Mouse (Mus musculus) liver, embryonic 14.5 days (tissue): ENCODE measurements around the gene Mettl21e. TPM values are rescaled to one million over a fixed set of nuclear protein-coding genes. Genes with fewer than 3 reads are reported as not detected.

ENCODE experiments used
- ATAC-seq: fragments of 200-750 bp; cut with Nextera tagmentation; 2 replicates; pipeline ENCODE4 v1.8.0; 2017; ENCODE audit warnings: moderate number of reproducible peaks, mild to moderate bottlenecking, moderate library complexity; ENCODE audit not compliant: insufficient read depth
- DNase-seq, 3 experiments: peaks; one replicate each; pipeline ENCODE4 v3.0.0-alpha.2; 2012 to 2013; ENCODE audit warnings: low read depth in 3 of 3, low spot score in 3 of 3
- H3K27ac ChIP-seq: fragments of 300-500 bp; sonication (generic); 2 replicates; pipeline ENCODE4 v1.5.1; 2014; ENCODE audit warnings: moderate library complexity, mild to moderate bottlenecking, control low read depth, inconsistent platforms
- H3K27me3 ChIP-seq: fragments of 300-500 bp; sonication (generic); 2 replicates; pipeline ENCODE4 v1.6.1; 2014; ENCODE audit warnings: mild to moderate bottlenecking, low read length, moderate library complexity; ENCODE audit not compliant: control insufficient read depth, insufficient read depth
- H3K36me3 ChIP-seq: fragments of 300-500 bp; sonication (generic); replicated peaks from 2 replicates; pipeline ENCODE4 v1.6.1; 2014; ENCODE audit warnings: low read depth; ENCODE audit not compliant: control insufficient read depth, insufficient read depth
- H3K4me1 ChIP-seq, 2 experiments: fragments of 200-500 bp in 1 of 2; fragments of 300-500 bp in 1 of 2; sonication (generic) in 1 of 2; replicated peaks; 2 replicates each; pipeline ENCODE4 v1.6.1; 2012 to 2014; ENCODE audit warnings: antibody characterized with exemption in 1 of 2, inconsistent platforms in 1 of 2, low read length in 1 of 2; ENCODE audit not compliant: control insufficient read depth in 2 of 2, insufficient read depth in 2 of 2
- H3K4me2 ChIP-seq: fragments of 300-500 bp; sonication (generic); 2 replicates; pipeline ENCODE4 v1.6.1; 2014; ENCODE audit warnings: low read depth, mild to moderate bottlenecking, control low read depth, moderate library complexity
- H3K4me3 ChIP-seq, 2 experiments: fragments of 200-500 bp in 1 of 2; fragments of 300-500 bp in 1 of 2; sonication (generic) in 1 of 2; 2 replicates each; pipeline ENCODE4 v1.5.1; 2012 to 2014; ENCODE audit warnings: low read depth in 2 of 2, low read length in 2 of 2, mild to moderate bottlenecking in 2 of 2, control low read depth in 1 of 2, inconsistent platforms in 1 of 2, moderate library complexity in 1 of 2; ENCODE audit not compliant: insufficient read depth in 1 of 2
- H3K9ac ChIP-seq: fragments of 300-500 bp; sonication (generic); replicated peaks from 2 replicates; pipeline ENCODE4 v1.6.1; 2014; ENCODE audit warnings: mild to moderate bottlenecking, control low read depth, moderate library complexity
- H3K9me3 ChIP-seq: fragments of 300-500 bp; sonication (generic); 2 replicates; pipeline ENCODE4 v1.6.1; 2016; ENCODE audit warnings: low read length, mixed read lengths; ENCODE audit not compliant: control insufficient read depth
- CTCF ChIP-seq: IDR thresholded peaks from 2 replicates; pipeline ENCODE4 v1.5.1; 2016; ENCODE audit warnings: antibody characterized with exemption, low read depth, control low read depth
- EP300 ChIP-seq: IDR thresholded peaks from 2 replicates; pipeline ENCODE4 v1.6.1; 2016; ENCODE audit warnings: antibody characterized with exemption, low read depth
- WGBS: fragments of 180-500 bp; shearing (Covaris S2); extraction: QIAGEN DNeasy Blood & Tissue Kit; methylation state at CpG from one replicate; pipeline ENCODE4 v1.1.7; 2014; ENCODE audit not compliant: insufficient replicate concordance; 5-methylcytosine and 5-hydroxymethylcytosine counted together
- polyA plus RNA-seq, 2 experiments: library from polyadenylated mRNA; depleted of rRNA in 1 of 2; stranded (reverse) in 1 of 2; unstranded in 1 of 2; fragments of >200 nt; fragmentation: Nextera tagmentation in 1 of 2; extraction: Ambion mirVana in 1 of 2; gene quantifications; 2 replicates each; pipeline versions ENCODE4 v1.2.1 to v1.2.3; 2012 to 2014

Gene Mettl21e
- polyA plus RNA-seq, 2 experiments: not detected

- DNase-seq (no peak), ATAC-seq (no peak)
- peaks cover 15% of the 10 kb centered on the region for H3K36me3 ChIP-seq
- no peak for TF ChIP-seq EP300
- TF ChIP-seq CTCF: peak; percentile 38; the same call in 1 of the 2 replicates
- no peak overlapping the region for H3K27ac ChIP-seq
- no peaks in the 10 kb centered on the region for H3K9me3 ChIP-seq
- H3K9ac ChIP-seq: no peak overlapping the region
- H3K4me1 ChIP-seq: no peaks in the 10 kb centered on the region
- H3K4me3 ChIP-seq: no peak overlapping the region
- no peaks in the 10 kb centered on the region for H3K27me3 ChIP-seq
- H3K4me2 ChIP-seq: no peak overlapping the region
- WGBS: 77% methylated on average over 3 of the region's 3 CpGs
These were observed 50.8 kb downstream of the Mettl21e start for GRCm38 (mm10) chr1:44167859-44168383.

GRCm38 (mm10) chr1:44162389-44162788, 56.4 kb downstream of the Mettl21e start:
- Histone ChIP-seq H3K4me3 (no peak overlapping the region), H3K9me3 (no peaks in the 10 kb centered on the region), H3K36me3 (peaks cover 14% of the 10 kb centered on the region), H3K4me2 (no peak overlapping the region), H3K9ac (no peak overlapping the region), H3K27ac (no peak overlapping the region), H3K4me1 (no peaks in the 10 kb centered on the region), H3K27me3 (no peaks in the 10 kb centered on the region)
- WGBS: 78% methylated on average over 5 of the region's 5 CpGs
- ATAC-seq: no peak
- TF ChIP-seq EP300 (no peak), CTCF (no peak)
- DNase-seq: no peak

- 78% methylated on average over 6 of the region's 6 CpGs for WGBS
- no peak for ATAC-seq
These were observed 56.9 kb downstream of the Mettl21e start for GRCm38 (mm10) chr1:44161818-44162217.

GRCm38 (mm10) chr1:44158317-44158716, 60.4 kb downstream of the Mettl21e start:
- WGBS: 58% methylated on average over 6 of the region's 6 CpGs
- Histone ChIP-seq H3K4me2 (no peak overlapping the region), H3K4me1 (no peaks in the 10 kb centered on the region), H3K9me3 (no peaks in the 10 kb centered on the region), H3K36me3 (peaks cover 3% of the 10 kb centered on the region), H3K27me3 (no peaks in the 10 kb centered on the region), H3K27ac (no peak overlapping the region), H3K9ac (no peak overlapping the region), H3K4me3 (no peak overlapping the region)
- no peak for TF ChIP-seq EP300
- TF ChIP-seq CTCF: no peak
- DNase-seq (no peak), ATAC-seq (no peak)

More at GRCm38 (mm10) chr1:44161818-44162217, 56.9 kb downstream of the Mettl21e start:
- no peak overlapping the region for H3K27ac ChIP-seq
- TF ChIP-seq CTCF (no peak), EP300 (no peak)
- no peak overlapping the region for H3K9ac ChIP-seq
- H3K4me3 ChIP-seq: no peak overlapping the region
- no peak overlapping the region for H3K4me2 ChIP-seq
- peaks cover 9% of the 10 kb centered on the region for H3K36me3 ChIP-seq
- no peaks in the 10 kb centered on the region for H3K9me3 ChIP-seq
- no peak for DNase-seq
- H3K27me3 ChIP-seq: no peaks in the 10 kb centered on the region
- H3K4me1 ChIP-seq: no peaks in the 10 kb centered on the region

- no peak for ATAC-seq
- DNase-seq: peak in 1 of 3 experiments; percentile 7
- Histone ChIP-seq H3K36me3 (no peaks in the 10 kb centered on the region), H3K9ac (no peak overlapping the region), H3K9me3 (no peaks in the 10 kb centered on the region), H3K4me3 (no peak overlapping the region), H3K27ac (no peak overlapping the region), H3K27me3 (no peaks in the 10 kb centered on the region), H3K4me2 (no peak overlapping the region), H3K4me1 (no peaks in the 10 kb centered on the region)
- TF ChIP-seq CTCF (peak; percentile 47; the same call in 1 of the 2 replicates), EP300 (no peak)
- WGBS: 78% methylated on average over 4 of the region's 4 CpGs
These were observed 63.5 kb downstream of the Mettl21e start for GRCm38 (mm10) chr1:44155287-44155686.

Other genes with a start within 250 kb of the Mettl21e start
- 0.02 TPM in 1 of 2 replicates, not detected in the other for gene Mettl21c, start 198.9 kb downstream of the Mettl21e start, polyA plus RNA-seq (2012; rRNA removed)
- gene Mettl21c, start 198.9 kb downstream of the Mettl21e start, polyA plus RNA-seq (2014; fragmentation: Nextera tagmentation; extraction: Ambion mirVana): 0.04 TPM in 1 of 2 replicates, not detected in the other
- gene Gm8251, start 157.0 kb downstream of the Mettl21e start, polyA plus RNA-seq (2012; rRNA removed): 0.23 and 0.40 TPM in 2 replicates
- gene Gm8251, start 157.0 kb downstream of the Mettl21e start, polyA plus RNA-seq (2014; fragmentation: Nextera tagmentation; extraction: Ambion mirVana): 0.11 and 0.19 TPM in 2 replicates
- 15.4 and 21.0 TPM in 2 replicates for gene Tex30, start 116.5 kb downstream of the Mettl21e start, polyA plus RNA-seq (2012; rRNA removed)
- 57.1 and 60.1 TPM in 2 replicates for gene Tex30, start 116.5 kb downstream of the Mettl21e start, polyA plus RNA-seq (2014; fragmentation: Nextera tagmentation; extraction: Ambion mirVana)
- gene Kdelc1, start 100.2 kb downstream of the Mettl21e start, polyA plus RNA-seq (2012; rRNA removed): 7.7 and 10.2 TPM in 2 replicates
- 13.2 and 15.4 TPM in 2 replicates for gene Kdelc1, start 100.2 kb downstream of the Mettl21e start, polyA plus RNA-seq (2014; fragmentation: Nextera tagmentation; extraction: Ambion mirVana)
- 2.3 and 2.8 TPM in 2 replicates for gene Bivm, start 100.0 kb downstream of the Mettl21e start, polyA plus RNA-seq (2012; rRNA removed)
- 3.7 and 4.0 TPM in 2 replicates for gene Bivm, start 100.0 kb downstream of the Mettl21e start, polyA plus RNA-seq (2014; fragmentation: Nextera tagmentation; extraction: Ambion mirVana)
- 2.5 and 4.7 TPM in 2 replicates for gene Ercc5, start 71.2 kb downstream of the Mettl21e start, polyA plus RNA-seq (2012; rRNA removed)
- gene Ercc5, start 71.2 kb downstream of the Mettl21e start, polyA plus RNA-seq (2014; fragmentation: Nextera tagmentation; extraction: Ambion mirVana): 4.6 and 5.4 TPM in 2 replicates